Mouse (Mus musculus): Measurements from ENCODE around the gene Trmt1. TPM values are rescaled to one million over a fixed set of nuclear protein-coding genes. Genes with fewer than 3 reads are reported as not detected.

Trmt1 gene
- polyA plus RNA-seq, 1 experiment = 131 TPM

GRCm38 (mm10) chr8:84728474-84728873, 42.4 kb downstream of the Trmt1 start:
- Histone ChIP-seq H3K36me3 (ENCODE audit: control insufficient read depth, insufficient read depth, low read length) (no peaks in the 10 kb centered on the region), H3K4me1 (ENCODE audit: control insufficient read depth, insufficient read depth, low read length) (peaks cover 12% of the 10 kb centered on the region), H3K27ac (ENCODE audit: control insufficient read depth, insufficient read depth, low read depth, low read length) (no peak overlapping the region), H3K4me3 (ENCODE audit: control insufficient read depth, low read depth, low read length) (no peak overlapping the region), H3K27me3 (ENCODE audit: control insufficient read depth, insufficient read depth, low read length) (no peaks in the 10 kb centered on the region)
- no peak for TF ChIP-seq POLR2A (IDR thresholded peaks at IDR 0.05; ENCODE audit: control insufficient read depth, low read depth, low read length)

- Histone ChIP-seq H3K4me1 (ENCODE audit: control insufficient read depth, insufficient read depth, low read length) (peaks cover 10% of the 10 kb centered on the region), H3K36me3 (ENCODE audit: control insufficient read depth, insufficient read depth, low read length) (no peaks in the 10 kb centered on the region), H3K27me3 (ENCODE audit: control insufficient read depth, insufficient read depth, low read length) (no peaks in the 10 kb centered on the region), H3K4me3 (ENCODE audit: control insufficient read depth, low read depth, low read length) (peak overlapping the region; percentile 59), H3K27ac (ENCODE audit: control insufficient read depth, insufficient read depth, low read depth, low read length) (no peak overlapping the region; the same call in 1 of the 2 replicates)
- TF ChIP-seq CTCF (IDR thresholded peaks at IDR 0.05; ENCODE audit: control insufficient read depth, insufficient read depth, insufficient replicate concordance, low read depth, low read length) (no peak), POLR2A (IDR thresholded peaks at IDR 0.05; ENCODE audit: control insufficient read depth, low read depth, low read length) (no peak)
These were observed 43.8 kb downstream of the Trmt1 start for GRCm38 (mm10) chr8:84729921-84730362.

GRCm38 (mm10) chr8:84730541-84731370, 44.6 kb downstream of the Trmt1 start:
- TF ChIP-seq POLR2A (IDR thresholded peaks at IDR 0.05; ENCODE audit: control insufficient read depth, low read depth, low read length) (no peak), CTCF (IDR thresholded peaks at IDR 0.05; ENCODE audit: control insufficient read depth, insufficient read depth, insufficient replicate concordance, low read depth, low read length) (no peak)
- peak overlapping the region; percentile 59 for H3K4me3 ChIP-seq (ENCODE audit: control insufficient read depth, low read depth, low read length)
- H3K36me3 ChIP-seq (ENCODE audit: control insufficient read depth, insufficient read depth, low read length) = no peaks in the 10 kb centered on the region
- H3K27me3 ChIP-seq (ENCODE audit: control insufficient read depth, insufficient read depth, low read length) = no peaks in the 10 kb centered on the region
- peaks cover 10% of the 10 kb centered on the region for H3K4me1 ChIP-seq (ENCODE audit: control insufficient read depth, insufficient read depth, low read length)
- H3K27ac ChIP-seq (ENCODE audit: control insufficient read depth, insufficient read depth, low read depth, low read length) = peak overlapping the region; percentile 24; the same call in 1 of the 2 replicates

GRCm38 (mm10) chr8:84731371-84732177, 45.5 kb downstream of the Trmt1 start:
- H3K27me3 ChIP-seq (ENCODE audit: control insufficient read depth, insufficient read depth, low read length) = no peaks in the 10 kb centered on the region
- no peak overlapping the region for H3K27ac ChIP-seq (ENCODE audit: control insufficient read depth, insufficient read depth, low read depth, low read length)
- H3K4me3 ChIP-seq (ENCODE audit: control insufficient read depth, low read depth, low read length) = no peak overlapping the region
- peaks cover 10% of the 10 kb centered on the region for H3K4me1 ChIP-seq (ENCODE audit: control insufficient read depth, insufficient read depth, low read length)
- no peaks in the 10 kb centered on the region for H3K36me3 ChIP-seq (ENCODE audit: control insufficient read depth, insufficient read depth, low read length)
- TF ChIP-seq POLR2A (IDR thresholded peaks at IDR 0.05; ENCODE audit: control insufficient read depth, low read depth, low read length) (no peak), CTCF (IDR thresholded peaks at IDR 0.05; ENCODE audit: control insufficient read depth, insufficient read depth, insufficient replicate concordance, low read depth, low read length) (no peak)

GRCm38 (mm10) chr8:84732545-84732944, 46.4 kb downstream of the Trmt1 start:
- H3K36me3 ChIP-seq (ENCODE audit: control insufficient read depth, insufficient read depth, low read length) = no peaks in the 10 kb centered on the region
- peaks cover 11% of the 10 kb centered on the region for H3K4me1 ChIP-seq (ENCODE audit: control insufficient read depth, insufficient read depth, low read length)
- no peak overlapping the region for H3K27ac ChIP-seq (ENCODE audit: control insufficient read depth, insufficient read depth, low read depth, low read length)
- H3K4me3 ChIP-seq (ENCODE audit: control insufficient read depth, low read depth, low read length) = no peak overlapping the region
- TF ChIP-seq POLR2A (IDR thresholded peaks at IDR 0.05; ENCODE audit: control insufficient read depth, low read depth, low read length) = no peak
- TF ChIP-seq CTCF (IDR thresholded peaks at IDR 0.05; ENCODE audit: control insufficient read depth, insufficient read depth, insufficient replicate concordance, low read depth, low read length) = no peak
- H3K27me3 ChIP-seq (ENCODE audit: control insufficient read depth, insufficient read depth, low read length) = no peaks in the 10 kb centered on the region

GRCm38 (mm10) chr8:84732996-84733395, 46.9 kb downstream of the Trmt1 start:
- Histone ChIP-seq H3K27ac (ENCODE audit: control insufficient read depth, insufficient read depth, low read depth, low read length) (no peak overlapping the region), H3K27me3 (ENCODE audit: control insufficient read depth, insufficient read depth, low read length) (no peaks in the 10 kb centered on the region), H3K4me3 (ENCODE audit: control insufficient read depth, low read depth, low read length) (no peak overlapping the region), H3K36me3 (ENCODE audit: control insufficient read depth, insufficient read depth, low read length) (no peaks in the 10 kb centered on the region), H3K4me1 (ENCODE audit: control insufficient read depth, insufficient read depth, low read length) (peaks cover 15% of the 10 kb centered on the region)
- TF ChIP-seq POLR2A (IDR thresholded peaks at IDR 0.05; ENCODE audit: control insufficient read depth, low read depth, low read length) = no peak
- TF ChIP-seq CTCF (IDR thresholded peaks at IDR 0.05; ENCODE audit: control insufficient read depth, insufficient read depth, insufficient replicate concordance, low read depth, low read length) = no peak

GRCm38 (mm10) chr8:84733959-84734358, 47.9 kb downstream of the Trmt1 start:
- TF ChIP-seq CTCF (IDR thresholded peaks at IDR 0.05; ENCODE audit: control insufficient read depth, insufficient read depth, insufficient replicate concordance, low read depth, low read length) (no peak), POLR2A (IDR thresholded peaks at IDR 0.05; ENCODE audit: control insufficient read depth, low read depth, low read length) (no peak)
- no peak overlapping the region for H3K27ac ChIP-seq (ENCODE audit: control insufficient read depth, insufficient read depth, low read depth, low read length)
- no peaks in the 10 kb centered on the region for H3K27me3 ChIP-seq (ENCODE audit: control insufficient read depth, insufficient read depth, low read length)
- no peaks in the 10 kb centered on the region for H3K36me3 ChIP-seq (ENCODE audit: control insufficient read depth, insufficient read depth, low read length)
- no peak overlapping the region for H3K4me3 ChIP-seq (ENCODE audit: control insufficient read depth, low read depth, low read length)
- H3K4me1 ChIP-seq (ENCODE audit: control insufficient read depth, insufficient read depth, low read length) = peaks cover 18% of the 10 kb centered on the region
